Mouse (Mus musculus): ENCODE results near the gene Galntl6.

- TF ChIP-seq CTCF (conservative IDR thresholded peaks at IDR 0.05; ENCODE audit: low read length): no peak
- TF ChIP-seq NANOG (IDR thresholded peaks at IDR 0.05; ENCODE audit: borderline replicate concordance, low read length): no peak
Observed at GRCm38 (mm10) chr8:57792246-57792645, 1120.2 kb downstream of the Galntl6 start.

Data from E14TG2a.4 (cell line).